ENCODE assay signal across 11 mouse cellular contexts in the genomic region with DNA sequence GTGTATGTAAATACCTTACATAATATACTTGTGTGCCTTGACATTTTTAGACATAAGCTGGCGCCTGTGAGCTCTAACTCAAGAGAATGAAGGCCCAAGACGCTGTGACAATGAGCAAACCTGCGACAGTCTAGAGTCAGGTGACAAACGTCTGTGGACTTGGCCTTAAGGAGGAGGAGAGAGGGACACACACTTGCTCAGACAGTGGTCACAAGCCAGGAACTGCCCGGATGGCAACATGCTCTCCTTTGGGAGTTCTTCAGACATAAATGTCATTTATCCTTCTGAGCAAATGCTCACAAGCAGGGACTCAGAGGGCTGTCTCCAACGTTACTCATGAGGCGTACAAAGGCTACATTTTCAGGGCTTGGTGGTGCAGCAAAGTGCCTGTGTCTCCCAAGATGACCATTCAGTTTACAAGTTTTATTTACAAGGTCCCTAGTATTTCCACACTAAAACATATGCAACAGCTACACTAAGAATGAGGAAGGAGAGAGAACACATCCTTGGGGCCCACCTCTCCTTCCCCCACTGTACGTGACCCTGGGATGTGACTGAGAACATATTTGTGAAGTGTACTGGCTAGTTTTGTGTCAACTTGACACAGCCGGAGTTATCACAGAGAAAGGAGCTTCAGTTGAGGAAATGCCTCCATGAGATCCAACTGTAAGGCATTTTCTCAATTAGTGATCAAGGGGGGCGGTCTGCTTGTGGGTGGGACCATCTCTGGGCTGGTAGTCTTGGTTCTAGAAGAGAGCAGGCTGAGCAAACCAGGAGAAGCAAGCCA.
DNase-seq lines count a peak whose midpoint lies in the region; ATAC-seq and TF ChIP-seq lines count a peak whose summit lies in the region.
"Had no signal": no experiment of that assay in that cellular context is flagged by ENCODE, and none has a peak within 500 bp of the region (broad histone marks: within the 10 kb centered on the region; RNA-seq: fewer than 3 reads in every experiment).

No protein-coding gene starts in this region.

- no peaks in the 10 kb centered on the region for H3K9me3 ChIP-seq in forebrain, embryonic 15.5 days
- H3K9me3 ChIP-seq in forebrain, embryonic 16.5 days (ENCODE audit: control insufficient read depth, low read length) = no peaks in the 10 kb centered on the region
- H3K9me3 ChIP-seq in kidney, postnatal 0 days (replicated peaks; ENCODE audit: low read length) = no peaks in the 10 kb centered on the region
- H3K9me3 ChIP-seq in neural tube, embryonic 13.5 days = no peaks in the 10 kb centered on the region
- H3K9me3 ChIP-seq in intestine, postnatal 0 days (ENCODE audit: control insufficient read depth) = no peaks in the 10 kb centered on the region
- H3K9me3 ChIP-seq: limb, embryonic 13.5 days had no signal

- no peak for DNase-seq in kidney, postnatal 0 days (ENCODE audit: low spot score)
- DNase-seq in kidney, postnatal 4 days = no peak
- no peak for DNase-seq in neural tube, embryonic 10.5 days (ENCODE audit: extremely low spot score, low spot score)
- no peak for DNase-seq in embryo, embryonic 11 days
- DNase-seq: heart, postnatal 10 days; right cerebral cortex, postnatal 14 days had no signal

- ATAC-seq in forebrain, embryonic 15.5 days (replicated peaks) = no peak
- no peak for ATAC-seq in forebrain, embryonic 16.5 days
- ATAC-seq in kidney, postnatal 0 days (replicated peaks; ENCODE audit: low FRiP score, low read depth) = no peak; the same call in 1 of the 2 replicates
- no peak for ATAC-seq in neural tube, embryonic 13.5 days (ENCODE audit: low read depth)
- ATAC-seq in intestine, postnatal 0 days = no peak

- H3K27me3 ChIP-seq in forebrain, embryonic 15.5 days = no peaks in the 10 kb centered on the region
- no peaks in the 10 kb centered on the region for H3K27me3 ChIP-seq in forebrain, embryonic 16.5 days (replicated peaks; ENCODE audit: control insufficient read depth, insufficient read depth, low read length)
- no peaks in the 10 kb centered on the region for H3K27me3 ChIP-seq in kidney, postnatal 0 days (ENCODE audit: insufficient read depth, low read length)
- H3K27me3 ChIP-seq in neural tube, embryonic 13.5 days = no peaks in the 10 kb centered on the region
- H3K27me3 ChIP-seq in intestine, postnatal 0 days (replicated peaks; ENCODE audit: control insufficient read depth, insufficient read depth, low read length) = no peaks in the 10 kb centered on the region
- H3K27me3 ChIP-seq: limb, embryonic 13.5 days had no signal

- no peak for TF ChIP-seq CTCF in kidney, postnatal 0 days (IDR thresholded peaks at IDR 0.05; ENCODE audit: low read depth)
- TF ChIP-seq CTCF in intestine, postnatal 0 days (IDR thresholded peaks at IDR 0.05; ENCODE audit: low read depth) = no peak

- 0 out of 2 replicates have a peak overlapping the region, but pooled peaks have one; percentile 10 for H3K9ac ChIP-seq in forebrain, embryonic 15.5 days (replicated peaks)
- H3K9ac ChIP-seq in forebrain, embryonic 16.5 days (replicated peaks; ENCODE audit: low read depth, low read length) = no peak overlapping the region
- H3K9ac ChIP-seq in kidney, postnatal 0 days (ENCODE audit: low read depth, low read length) = 0 out of 2 replicates have a peak overlapping the region, but pooled peaks have one; percentile 8
- H3K9ac ChIP-seq in neural tube, embryonic 13.5 days = no peak overlapping the region
- no peak overlapping the region for H3K9ac ChIP-seq in intestine, postnatal 0 days (ENCODE audit: low read depth, low read length)
- H3K9ac ChIP-seq: limb, embryonic 13.5 days had no signal

- no peak overlapping the region for H3K4me3 ChIP-seq in forebrain, embryonic 15.5 days
- H3K4me3 ChIP-seq in forebrain, embryonic 16.5 days (replicated peaks; ENCODE audit: low read length) = no peak overlapping the region
- no peak overlapping the region for H3K4me3 ChIP-seq in kidney, postnatal 0 days (replicated peaks; ENCODE audit: low read depth, low read length)
- H3K4me3 ChIP-seq in neural tube, embryonic 13.5 days = no peak overlapping the region
- no peak overlapping the region for H3K4me3 ChIP-seq in intestine, postnatal 0 days (ENCODE audit: low read depth, low read length)
- H3K4me3 ChIP-seq: limb, embryonic 13.5 days had no signal

- 39% methylated on average over 10 of the region's 10 CpGs for WGBS in forebrain, embryonic 15.5 days
- 39% methylated on average over 10 of the region's 10 CpGs for WGBS in forebrain, embryonic 16.5 days
- WGBS in kidney, postnatal 0 days = 62% methylated on average over 10 of the region's 10 CpGs
- WGBS in neural tube, embryonic 13.5 days = 40% methylated on average over 10 of the region's 10 CpGs
- WGBS in intestine, postnatal 0 days = 65% methylated on average over 10 of the region's 10 CpGs

- 0 out of 2 replicates have a peak overlapping the region, but pooled peaks have one; percentile 23 for H3K27ac ChIP-seq in forebrain, embryonic 15.5 days (replicated peaks)
- H3K27ac ChIP-seq in forebrain, embryonic 16.5 days (ENCODE audit: low read length) = no peak overlapping the region
- H3K27ac ChIP-seq in kidney, postnatal 0 days = peak overlapping the region; percentile 75
- peak overlapping the region; percentile 34 for H3K27ac ChIP-seq in neural tube, embryonic 13.5 days (replicated peaks)
- no peak overlapping the region for H3K27ac ChIP-seq in intestine, postnatal 0 days (ENCODE audit: low read depth, low read length)
- H3K27ac ChIP-seq: limb, embryonic 13.5 days had no signal

- H3K36me3 ChIP-seq in forebrain, embryonic 15.5 days = no peaks in the 10 kb centered on the region
- no peaks in the 10 kb centered on the region for H3K36me3 ChIP-seq in forebrain, embryonic 16.5 days (ENCODE audit: control insufficient read depth, insufficient read depth)
- no peaks in the 10 kb centered on the region for H3K36me3 ChIP-seq in kidney, postnatal 0 days (ENCODE audit: insufficient read depth, low read length)
- H3K36me3 ChIP-seq in neural tube, embryonic 13.5 days = no peaks in the 10 kb centered on the region
- H3K36me3 ChIP-seq in intestine, postnatal 0 days (ENCODE audit: control insufficient read depth, insufficient read depth) = no peaks in the 10 kb centered on the region
- H3K36me3 ChIP-seq: limb, embryonic 13.5 days had no signal

- peaks cover 35% of the 10 kb centered on the region for H3K4me1 ChIP-seq in forebrain, embryonic 15.5 days
- peaks cover 19% of the 10 kb centered on the region for H3K4me1 ChIP-seq in forebrain, embryonic 16.5 days (replicated peaks; ENCODE audit: control insufficient read depth, insufficient read depth, low read length)
- peaks cover 25% of the 10 kb centered on the region; the same call in 1 of the 2 replicates for H3K4me1 ChIP-seq in kidney, postnatal 0 days (replicated peaks; ENCODE audit: insufficient read depth, low read length)
- peaks cover 45% of the 10 kb centered on the region for H3K4me1 ChIP-seq in neural tube, embryonic 13.5 days (replicated peaks)
- H3K4me1 ChIP-seq in intestine, postnatal 0 days (replicated peaks; ENCODE audit: control insufficient read depth, insufficient read depth, low read length) = peaks cover 6% of the 10 kb centered on the region; the same call in 1 of the 2 replicates

- H3K4me2 ChIP-seq in forebrain, embryonic 15.5 days (replicated peaks) = no peak overlapping the region
- H3K4me2 ChIP-seq in forebrain, embryonic 16.5 days (ENCODE audit: low read length) = no peak overlapping the region
- 0 out of 2 replicates have a peak overlapping the region, but pooled peaks have one; percentile 11 for H3K4me2 ChIP-seq in kidney, postnatal 0 days (ENCODE audit: low read length)
- no peak overlapping the region for H3K4me2 ChIP-seq in neural tube, embryonic 13.5 days
- H3K4me2 ChIP-seq in intestine, postnatal 0 days (replicated peaks; ENCODE audit: low read depth) = no peak overlapping the region
- H3K4me2 ChIP-seq: limb, embryonic 13.5 days had no signal

Comparison
In these comparisons a context has a peak if more than half of its experiments do, and no peak if none do; other contexts are left out.
1. H3K27ac ChIP-seq: peak in forebrain, embryonic 15.5 days (single experiment), kidney, postnatal 0 days (single experiment) and neural tube, embryonic 13.5 days (single experiment); none in forebrain, embryonic 16.5 days (single experiment) and intestine, postnatal 0 days (single experiment).
2. H3K9ac ChIP-seq: peak in forebrain, embryonic 15.5 days (single experiment) and kidney, postnatal 0 days (single experiment); none in forebrain, embryonic 16.5 days (single experiment), neural tube, embryonic 13.5 days (single experiment) and intestine, postnatal 0 days (single experiment).